Mouse (Mus musculus): ENCODE measurements around the gene Kcnq1.

Gene Kcnq1

DNA sequence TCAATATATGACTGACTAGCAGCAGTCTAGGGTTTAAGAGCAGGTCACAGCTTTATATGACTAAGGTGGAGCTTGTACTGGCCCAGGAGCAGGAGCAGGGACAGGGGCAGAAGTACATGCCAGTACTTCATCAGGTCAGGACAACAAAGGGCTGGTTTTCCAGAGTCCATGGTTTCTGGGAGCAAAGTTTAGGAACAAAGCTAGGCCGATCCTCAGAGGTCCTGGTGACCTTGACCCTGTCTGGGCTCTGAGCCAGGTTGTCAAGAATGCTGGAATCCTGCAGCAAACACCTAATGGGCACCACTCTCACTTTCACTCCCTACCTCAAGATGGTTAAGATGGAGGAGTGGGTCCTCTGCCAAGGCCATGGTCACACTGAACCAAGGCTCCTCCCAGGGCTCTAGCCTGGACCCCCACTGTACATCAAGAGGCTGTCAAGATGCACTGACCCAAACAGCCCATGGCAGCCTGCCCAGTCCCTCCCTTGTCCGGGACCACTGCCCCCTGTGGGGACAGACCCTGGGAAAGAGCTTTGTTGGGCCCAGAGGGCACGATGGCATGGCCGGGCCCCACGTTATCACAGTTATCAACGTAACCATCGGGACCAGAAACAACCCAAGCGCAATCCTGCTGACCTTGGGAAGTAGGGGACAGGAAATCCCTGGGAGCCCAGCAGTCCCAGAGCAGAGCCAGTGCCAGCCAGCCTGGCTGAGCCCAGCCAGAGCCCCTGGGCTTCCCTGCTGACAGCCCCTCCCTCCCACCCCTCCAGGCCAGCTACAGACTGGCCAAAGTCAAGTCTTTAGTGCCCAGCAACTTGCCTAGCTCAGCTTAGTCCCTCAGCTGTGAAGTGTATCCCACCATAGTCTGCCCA is 259.0 kb downstream of the Kcnq1 start:
- no peak for DNase-seq (ENCODE audit: low read depth, low spot score)

DNA sequence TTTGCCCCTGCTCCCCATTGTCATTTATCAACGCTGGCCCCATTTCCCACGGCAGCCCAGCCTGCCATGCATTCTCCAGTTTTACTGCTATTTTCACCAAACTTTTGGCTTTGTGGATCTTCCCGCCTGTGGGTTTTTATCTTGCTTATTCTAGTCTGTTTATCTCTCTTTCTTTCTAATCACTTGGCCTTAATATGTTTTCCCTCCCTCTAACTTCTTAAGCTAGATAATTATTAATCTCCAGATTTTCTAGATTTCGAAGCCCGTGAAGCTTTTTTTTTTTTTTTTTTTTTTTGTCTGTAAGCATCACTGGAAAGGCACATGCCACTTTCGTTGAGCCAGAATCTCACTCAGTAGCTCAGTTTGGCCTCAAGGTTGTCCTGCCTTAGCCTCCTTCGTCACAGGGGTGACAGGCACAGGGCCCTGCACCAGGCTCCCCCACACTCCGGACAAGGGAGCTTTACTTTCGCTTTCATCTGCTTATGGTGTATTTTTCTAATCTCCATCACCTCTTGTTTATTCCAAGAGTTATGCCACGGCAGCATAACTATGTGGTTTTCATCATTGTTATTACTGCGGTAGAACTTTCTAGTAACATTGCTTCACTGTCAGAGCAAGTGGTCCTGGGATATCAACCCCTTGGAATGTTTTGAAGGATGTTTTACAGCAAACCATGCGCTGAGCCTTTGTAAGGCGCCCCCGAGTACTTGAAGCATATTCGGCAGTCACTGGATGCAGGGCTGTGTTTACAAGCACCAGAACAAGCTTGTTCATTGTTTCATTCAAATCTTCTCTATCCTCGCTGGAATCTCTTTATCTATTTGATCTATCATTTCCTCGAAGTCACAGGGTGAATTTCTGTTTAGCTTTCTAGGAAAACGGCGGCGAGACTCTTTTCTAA is 261.5 kb downstream of the Kcnq1 start:
- DNase-seq (ENCODE audit: low read depth, low spot score) = peak; percentile 15

DNA sequence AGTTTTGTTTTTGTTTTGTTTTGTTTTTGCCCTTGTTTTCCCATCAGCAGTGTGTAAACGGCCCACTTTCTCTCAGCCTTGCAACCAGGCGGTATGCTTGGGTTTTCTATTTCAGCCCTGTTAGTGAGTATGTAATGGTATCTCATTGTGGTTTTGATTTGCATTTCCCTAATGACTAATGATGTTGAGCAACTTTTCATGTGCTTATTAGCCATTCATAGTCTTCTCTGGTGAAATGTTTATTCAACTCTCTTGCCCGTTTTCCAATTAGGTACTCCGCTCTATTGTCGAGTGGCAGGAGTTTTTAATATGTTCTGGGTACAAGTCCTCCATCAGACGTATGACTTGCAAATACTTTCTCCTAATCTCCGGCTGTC is 262.1 kb downstream of the Kcnq1 start:
- DNase-seq (ENCODE audit: low read depth, low spot score) = no peak

DNA sequence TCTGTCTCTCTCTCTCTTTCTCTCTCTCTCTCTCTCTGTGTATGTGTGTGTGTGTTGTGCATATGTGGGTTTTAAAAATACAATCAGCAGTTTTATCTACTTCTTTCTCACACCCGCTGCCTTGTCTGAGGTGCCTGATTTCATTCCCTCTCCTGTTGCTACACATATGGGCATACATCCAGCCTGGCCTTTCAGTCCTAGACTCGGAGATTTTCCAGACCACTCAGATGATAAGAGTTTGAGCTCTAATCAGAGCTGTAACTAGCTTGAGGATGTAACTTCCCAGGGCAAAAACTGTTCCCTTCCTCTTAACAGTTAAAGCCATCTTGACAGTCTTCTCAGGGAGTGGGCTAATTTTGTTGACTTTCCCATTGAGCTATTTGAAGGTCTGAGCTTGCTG is 265.2 kb downstream of the Kcnq1 start:
- no peak for DNase-seq (ENCODE audit: low read depth, low spot score)

DNA sequence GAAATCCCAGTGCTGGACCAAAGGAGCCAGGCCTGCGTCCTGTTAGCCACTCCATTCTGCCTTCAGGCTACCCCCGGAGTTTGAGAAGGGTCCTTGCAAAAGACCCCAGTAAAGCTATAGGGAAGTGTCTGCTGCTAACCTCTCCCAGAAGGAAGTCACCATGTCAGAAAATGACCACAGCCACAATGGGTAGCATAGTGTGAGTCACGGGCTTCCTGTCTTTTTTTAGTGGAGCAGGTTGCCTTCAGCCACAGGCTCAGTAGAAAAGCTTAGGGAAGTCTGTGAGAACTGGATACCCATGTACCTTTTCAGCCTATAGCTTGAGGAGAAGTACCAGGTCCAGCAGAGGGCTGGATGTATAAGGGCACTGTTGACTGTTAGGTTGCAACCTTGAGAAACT is 267.1 kb downstream of the Kcnq1 start:
- DNase-seq (ENCODE audit: low read depth, low spot score) = no peak

DNA sequence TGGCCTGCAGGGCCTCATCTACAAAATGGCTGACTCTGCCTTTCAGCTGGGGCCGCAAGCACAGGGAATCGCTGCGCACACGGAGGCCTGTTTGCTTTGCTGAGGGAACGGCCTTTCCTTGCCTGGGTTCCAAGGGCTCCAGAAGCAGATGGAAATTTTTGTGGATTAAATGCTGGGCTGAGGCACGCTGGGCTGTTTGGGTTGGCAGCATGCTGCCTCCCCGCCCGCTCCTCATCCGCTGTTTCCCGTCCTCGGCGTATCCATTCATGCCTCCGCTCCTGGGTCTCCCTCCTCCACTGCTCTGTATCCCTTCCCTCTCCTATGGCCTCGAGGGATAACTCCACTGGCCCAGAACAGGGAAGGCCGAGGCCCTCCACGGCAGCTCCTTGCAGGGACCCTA is 269.8 kb downstream of the Kcnq1 start:
- no peak for DNase-seq (ENCODE audit: low read depth, low spot score)

DNA sequence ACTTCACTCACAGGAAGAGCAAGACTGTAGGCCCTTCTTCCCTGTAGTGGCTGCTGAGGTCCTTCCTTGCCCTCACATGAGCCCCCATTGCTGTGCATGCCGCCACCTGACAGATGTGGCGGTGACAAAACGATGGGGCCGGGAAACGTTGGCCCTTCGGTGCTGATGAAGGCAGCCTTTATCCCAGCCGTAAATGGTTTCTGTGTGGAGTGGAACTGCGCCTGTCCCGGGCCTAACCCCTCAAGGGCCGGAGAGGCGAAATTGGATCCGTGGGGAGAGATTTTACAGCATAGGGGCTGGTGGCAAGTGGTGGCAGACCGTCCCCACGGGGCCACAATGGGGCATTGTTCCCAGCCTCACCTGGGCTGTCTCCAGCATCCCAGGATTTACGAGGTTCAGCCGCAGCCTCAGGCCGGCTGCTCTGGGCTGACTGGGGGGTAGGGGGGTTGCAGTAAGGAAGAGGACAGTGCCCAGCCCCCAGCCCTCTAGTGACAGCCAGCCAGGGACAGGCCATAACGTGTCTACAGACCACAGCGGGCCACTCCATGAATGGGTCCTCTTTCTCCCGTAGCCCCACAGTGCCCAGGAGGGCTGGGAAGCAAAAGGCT is 274.4 kb downstream of the Kcnq1 start:
- no peak for DNase-seq (ENCODE audit: low read depth, low spot score)

DNA sequence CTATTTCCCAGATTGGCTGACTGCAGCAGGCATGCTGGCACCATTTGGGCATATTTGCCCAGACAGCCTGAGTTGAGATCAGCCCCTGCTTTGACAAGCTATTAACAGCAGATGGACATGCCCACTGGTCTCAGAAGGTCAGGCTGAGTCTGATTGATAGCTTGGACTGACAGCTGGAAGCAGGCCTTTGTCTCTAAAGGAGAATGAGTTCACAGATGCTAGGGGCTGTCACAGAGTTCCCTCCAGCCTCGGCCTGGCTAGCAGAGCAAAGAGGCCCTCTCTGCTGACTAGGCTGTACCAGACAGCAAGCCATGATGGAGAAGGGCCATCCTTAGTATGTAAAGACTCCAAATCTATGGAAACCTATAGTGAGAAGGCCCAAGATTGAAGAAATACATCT is 280.5 kb downstream of the Kcnq1 start:
- DNase-seq (ENCODE audit: low read depth, low spot score) = no peak

DNA sequence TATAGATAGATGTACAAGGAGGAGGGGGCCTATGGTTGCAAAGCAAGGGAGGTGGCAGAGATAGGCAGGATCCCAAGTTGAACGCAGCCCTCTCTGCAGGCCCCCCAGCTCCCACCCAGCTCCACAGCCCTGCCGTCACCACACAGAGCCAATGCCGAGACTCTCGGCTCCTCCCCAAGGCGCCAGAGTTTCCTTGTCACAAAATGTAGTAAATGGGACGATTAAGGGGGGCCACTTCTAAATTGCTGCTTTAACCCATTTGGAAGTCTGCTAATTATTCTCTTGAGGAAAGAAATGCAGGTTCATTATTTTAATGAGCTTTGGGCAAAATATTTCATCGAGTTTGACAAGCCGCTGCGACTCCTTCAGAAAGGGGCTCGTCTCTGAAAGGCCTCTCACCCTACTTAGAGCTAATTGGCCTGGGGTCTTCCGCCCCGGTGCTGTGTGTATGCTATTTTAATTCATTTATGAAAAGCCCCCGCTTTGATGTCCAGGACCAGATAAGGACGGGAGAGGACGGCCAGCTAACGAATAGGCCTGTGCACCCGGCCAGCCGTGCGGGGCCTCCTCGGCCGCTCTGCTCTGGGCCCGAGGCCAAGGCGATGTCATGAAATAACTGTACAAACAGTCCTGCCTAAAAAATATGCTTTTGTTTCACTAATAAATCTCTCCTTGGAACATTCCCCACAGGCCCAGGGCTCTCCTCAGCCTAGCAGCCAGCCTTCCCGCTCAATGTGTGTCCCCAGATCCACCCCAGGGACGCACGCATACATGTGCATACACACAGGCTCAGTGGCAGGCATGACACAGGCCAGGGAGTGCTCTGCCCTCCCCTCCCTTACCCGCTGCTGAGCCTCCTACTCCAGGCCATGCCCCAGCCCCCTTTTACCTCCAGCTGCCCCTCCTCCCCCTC is 282.9 kb downstream of the Kcnq1 start:
- no peak for DNase-seq (ENCODE audit: low read depth, low spot score)

DNA sequence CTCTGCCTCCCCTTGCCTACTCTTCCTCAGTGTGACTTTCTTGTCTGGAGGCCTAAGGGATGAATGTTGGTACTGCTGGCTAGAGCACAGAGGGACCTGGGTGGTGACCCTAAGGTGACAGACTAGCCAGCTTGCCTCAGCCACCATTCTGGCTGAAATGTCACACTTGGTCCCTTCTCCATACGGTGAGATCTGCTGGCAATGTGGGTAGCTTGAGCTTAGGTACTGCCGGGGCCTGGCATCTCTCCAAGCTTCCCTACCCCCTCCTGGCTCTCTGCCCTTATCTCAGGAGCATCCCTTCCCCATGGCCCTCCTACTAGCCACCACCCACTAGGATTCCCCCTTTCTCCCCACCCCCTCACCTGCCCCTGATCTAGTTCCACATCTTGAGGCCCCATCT is 283.7 kb downstream of the Kcnq1 start:
- no peak for DNase-seq (ENCODE audit: low read depth, low spot score)

DNA sequence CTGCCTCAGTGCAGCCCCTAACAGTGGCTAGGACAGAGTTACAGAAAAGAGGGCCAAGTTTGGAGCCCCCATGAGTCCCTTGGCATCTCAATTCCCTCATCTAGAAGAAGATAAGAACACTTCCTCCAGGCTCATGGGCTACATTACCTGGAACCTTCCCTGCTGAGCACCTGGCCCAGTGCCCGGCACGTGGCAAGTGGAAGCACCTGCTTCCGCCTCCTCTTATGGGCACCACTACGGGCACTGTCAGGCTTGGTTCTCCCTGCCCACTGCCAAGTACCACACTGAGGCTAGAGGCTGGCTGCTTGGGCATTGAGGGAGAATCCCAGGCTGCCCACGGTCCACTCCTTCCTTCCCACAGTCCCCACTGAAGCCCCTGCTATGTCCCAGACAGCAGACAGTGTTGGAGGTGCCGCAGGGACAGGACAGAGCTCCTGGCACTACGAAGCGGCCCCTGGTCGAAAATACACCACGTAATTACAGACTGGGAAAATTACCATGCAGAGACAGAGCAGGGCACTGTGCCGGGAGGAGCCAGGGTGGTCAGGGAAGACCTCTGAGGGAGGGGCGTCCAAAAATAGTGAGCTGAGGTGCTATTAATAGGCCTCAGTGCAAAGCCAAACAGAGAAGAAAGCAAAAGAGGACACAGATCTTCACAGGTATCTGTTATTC is 284.3 kb downstream of the Kcnq1 start:
- no peak for DNase-seq (ENCODE audit: low read depth, low spot score)

DNA sequence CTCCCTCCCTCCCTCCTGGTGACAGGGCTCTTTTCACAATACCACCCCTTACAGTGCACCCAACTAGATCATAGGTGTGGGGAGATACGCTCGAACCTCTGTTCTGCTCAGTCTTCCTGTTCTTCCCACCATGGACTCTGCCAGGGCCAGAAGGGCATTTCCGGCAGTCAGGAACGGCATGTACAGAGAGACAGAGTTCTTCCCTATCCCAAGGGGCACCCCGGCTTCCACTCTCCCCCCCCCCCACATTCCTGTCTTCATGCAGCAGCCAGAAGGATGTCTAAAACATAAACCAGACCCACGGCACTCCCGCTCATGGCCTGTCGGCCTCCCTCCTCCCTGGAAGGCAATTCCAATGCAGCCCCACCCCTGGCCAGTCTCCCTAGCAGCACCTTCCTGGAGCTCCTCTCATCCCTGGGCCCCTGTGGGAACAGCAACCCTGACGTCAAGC is 289.0 kb downstream of the Kcnq1 start:
- DNase-seq (ENCODE audit: low read depth, low spot score) = no peak

DNA sequence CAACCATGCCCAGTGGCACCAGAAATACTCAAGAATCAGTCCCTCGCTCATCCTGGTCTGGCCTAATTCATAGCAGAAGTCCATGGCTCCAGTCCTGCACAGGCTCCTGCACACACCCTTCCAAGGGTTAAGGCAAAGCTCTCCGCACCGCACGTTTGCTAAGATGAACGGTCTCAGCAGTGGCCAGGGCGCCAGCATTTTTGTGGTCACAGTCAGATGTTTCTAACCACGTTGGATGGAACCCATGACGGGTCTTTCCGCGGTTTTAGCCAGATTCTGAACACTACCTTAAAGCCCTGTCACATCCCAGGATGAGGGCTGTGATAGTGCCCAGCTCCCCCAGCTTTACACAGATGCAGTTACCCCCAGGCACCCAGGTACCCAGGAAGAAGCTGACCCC is 293.6 kb downstream of the Kcnq1 start:
- no peak for DNase-seq (ENCODE audit: low read depth, low spot score)

DNA sequence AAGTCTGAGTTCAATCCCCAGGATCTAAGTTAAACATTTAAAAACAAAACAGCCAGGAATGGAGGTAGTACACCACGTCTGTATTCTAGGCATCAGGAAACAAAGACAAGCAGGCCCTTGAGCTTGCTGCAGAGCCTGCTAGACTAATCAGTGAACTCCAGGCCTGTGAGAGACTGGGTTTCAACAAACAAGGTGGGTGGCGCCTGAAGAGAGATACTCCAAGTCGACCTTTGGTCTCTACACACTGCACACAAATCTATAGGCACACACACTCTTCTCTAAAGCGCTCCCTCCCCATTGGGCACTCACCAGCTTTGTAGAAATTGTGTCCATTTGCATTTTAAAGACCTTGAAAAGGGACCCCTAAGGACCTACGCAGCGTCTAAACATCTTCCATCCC is 294.4 kb downstream of the Kcnq1 start:
- no peak for DNase-seq (ENCODE audit: low read depth, low spot score)

DNA sequence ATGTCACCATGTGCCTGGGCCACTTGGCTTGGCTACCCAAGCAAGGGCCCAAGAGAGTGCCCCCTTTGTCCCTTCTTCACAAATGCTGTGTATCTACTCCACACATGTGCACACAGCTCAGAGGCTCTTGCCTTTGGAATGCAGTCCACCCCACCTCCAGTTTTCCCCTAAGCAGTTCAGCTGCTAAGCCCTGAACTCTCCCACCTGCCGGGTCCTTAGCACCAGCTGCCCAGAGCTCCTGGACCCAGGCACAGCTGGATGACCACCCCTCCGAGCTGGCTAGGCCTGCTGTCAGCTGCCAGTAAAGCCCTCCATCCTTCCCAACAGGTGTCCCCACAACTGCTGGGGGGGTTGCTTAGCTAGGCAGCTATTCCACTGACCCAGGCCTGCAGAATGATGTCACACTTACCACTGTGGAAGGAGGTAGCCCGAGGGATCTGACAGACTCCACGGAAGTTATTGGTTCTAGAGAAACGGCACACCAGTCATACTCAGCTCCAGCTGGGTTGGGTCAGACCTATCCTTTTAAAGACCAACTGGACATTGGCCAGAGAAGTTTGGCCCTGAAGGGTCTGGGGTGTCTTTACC is 295.4 kb downstream of the Kcnq1 start:
- no peak for DNase-seq (ENCODE audit: low read depth, low spot score)

DNA sequence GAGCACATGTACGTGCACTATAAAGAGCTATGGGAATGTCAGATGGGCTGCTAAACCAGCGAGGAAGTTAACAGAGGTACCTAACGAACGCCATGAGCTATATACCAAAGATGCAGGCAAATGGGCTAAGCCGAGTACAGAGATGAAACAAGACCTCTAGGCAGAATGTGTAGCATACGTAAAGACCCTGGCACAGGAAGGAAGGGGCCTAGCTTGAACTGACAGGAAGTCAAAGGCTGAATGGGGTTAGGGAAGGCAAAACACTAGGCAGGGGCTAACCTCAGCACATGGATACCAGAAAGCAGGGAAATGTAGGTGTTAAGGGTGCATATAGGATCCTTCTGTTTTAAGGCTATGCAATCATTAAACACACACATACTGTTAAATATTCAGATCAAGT is 298.1 kb downstream of the Kcnq1 start:
- no peak for DNase-seq (ENCODE audit: low read depth, low spot score)

DNA sequence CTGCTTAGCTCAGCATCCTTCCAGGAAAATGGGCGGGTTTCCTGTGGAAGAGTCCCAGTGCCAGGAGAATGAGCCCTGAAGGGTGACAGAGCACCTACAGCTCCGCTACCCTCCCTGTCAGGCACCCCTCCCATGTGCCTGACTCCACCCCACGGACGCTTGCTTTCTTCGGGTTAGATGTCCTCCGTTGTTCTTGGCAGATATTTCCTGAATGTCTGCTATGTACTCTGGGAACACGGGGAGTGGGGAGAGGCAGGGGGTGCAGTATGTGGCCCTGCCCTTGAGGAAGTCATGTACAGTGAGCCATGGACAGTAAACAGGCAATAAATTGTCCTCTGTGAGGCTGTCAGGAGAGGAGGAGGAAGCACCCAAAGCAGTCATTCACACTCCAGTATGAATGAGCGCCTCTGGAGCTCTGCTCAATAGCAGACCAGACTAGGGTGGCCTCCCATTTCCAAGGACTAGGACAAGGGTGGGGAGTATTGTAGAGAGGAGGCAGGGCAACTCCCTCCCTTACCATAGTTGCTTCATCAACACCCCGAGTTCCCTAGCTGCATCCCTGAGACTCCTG is 301.9 kb downstream of the Kcnq1 start:
- DNase-seq (ENCODE audit: low read depth, low spot score) = no peak

DNA sequence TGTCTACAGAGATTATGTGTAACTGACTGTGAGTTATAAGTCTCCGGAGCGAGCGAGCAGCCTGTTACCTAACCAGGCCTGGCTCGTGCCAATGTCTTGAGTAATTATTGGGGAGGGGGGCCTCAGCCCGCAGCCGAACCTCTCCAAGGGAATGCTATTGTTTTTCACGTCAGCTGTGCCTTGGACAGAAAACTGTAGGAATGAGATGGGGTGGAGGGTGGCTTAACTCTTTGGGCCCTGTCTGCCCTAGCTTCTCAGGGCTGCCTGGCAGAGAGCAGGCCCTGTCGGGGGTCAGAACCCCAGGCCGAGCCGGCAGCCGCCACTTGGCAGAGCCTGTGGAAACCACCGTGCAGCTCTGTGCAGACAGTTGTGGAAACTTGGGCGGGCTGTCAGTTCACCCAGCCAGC is 302.5 kb downstream of the Kcnq1 start:
- DNase-seq (ENCODE audit: low read depth, low spot score) = no peak

DNA sequence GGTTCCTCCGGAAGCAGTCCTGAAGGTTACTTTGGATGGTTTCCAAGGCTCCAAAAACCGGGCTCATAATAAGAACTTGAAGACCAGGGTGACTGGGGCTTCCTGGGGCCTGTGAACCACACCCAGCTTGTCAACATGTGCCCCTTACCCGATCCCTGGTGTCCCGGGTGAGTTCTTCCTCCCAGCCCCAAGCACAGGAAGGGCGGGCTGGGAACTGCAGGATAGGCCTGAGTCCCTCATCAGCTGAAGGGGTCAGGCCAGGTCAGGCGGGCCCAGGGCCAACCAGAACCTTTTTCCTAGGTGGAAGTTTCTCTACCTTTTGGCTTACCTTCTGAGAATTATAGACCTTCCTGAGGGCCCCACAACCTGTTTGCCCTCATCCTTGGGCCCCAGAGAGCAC is 306.4 kb downstream of the Kcnq1 start:
- DNase-seq (ENCODE audit: low read depth, low spot score) = no peak

DNA sequence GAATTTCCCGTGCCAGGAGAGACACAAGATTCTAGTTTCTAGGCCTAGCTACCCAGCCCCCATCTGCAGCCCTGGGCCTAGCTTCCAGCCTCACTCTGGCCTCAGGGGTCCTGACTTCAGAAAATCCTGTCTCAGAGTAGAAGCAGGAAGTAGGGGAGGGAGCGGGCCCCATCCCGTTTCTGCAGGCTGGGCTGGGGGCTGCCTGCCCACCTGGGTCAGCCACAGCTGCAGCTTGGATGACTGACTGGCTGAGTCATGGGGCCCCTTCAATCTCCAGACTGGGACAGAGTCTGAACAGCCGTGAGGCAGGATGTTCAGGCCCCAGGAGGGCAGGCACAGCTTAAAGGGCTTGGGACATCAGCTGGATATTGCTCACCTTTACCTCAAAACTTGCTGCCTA is 308.9 kb downstream of the Kcnq1 start:
- no peak for DNase-seq (ENCODE audit: low read depth, low spot score)
